Mouse (Mus musculus) lung, adult 2 months (tissue): ENCODE data around the gene Ipo5. TPM values are rescaled to one million over a fixed set of nuclear protein-coding genes. Genes with fewer than 3 reads are reported as not detected.

Source experiments
- DNase-seq: peaks from one replicate; pipeline ENCODE4 v3.0.0; 2022
- H3K4me1 ChIP-seq: fragments of 200-500 bp; 2 replicates; pipeline ENCODE4 v1.6.1; 2011; ENCODE audit warnings: low read length; ENCODE audit not compliant: control insufficient read depth, insufficient read depth
- H3K4me3 ChIP-seq: fragments of 200-500 bp; replicated peaks from 2 replicates; pipeline ENCODE3; 2011; ENCODE audit warnings: low read depth, mild to moderate bottlenecking, control low read depth, low read length; ENCODE audit errors: extremely low read depth
- CTCF ChIP-seq: fragments of 200-500 bp; IDR thresholded peaks from 2 replicates; pipeline ENCODE4 v1.5.1; 2011; ENCODE audit warnings: mild to moderate bottlenecking, low read length, control low read depth; ENCODE audit not compliant: insufficient read depth
- POLR2A ChIP-seq: fragments of 200-500 bp; IDR thresholded peaks from 2 replicates; pipeline ENCODE4 v1.6.1; 2011; ENCODE audit warnings: low read depth, mild to moderate bottlenecking, control low read depth, low read length, borderline replicate concordance; ENCODE audit errors: extremely low read depth
- WGBS: fragments of 180-500 bp; shearing (Covaris S2); methylation state at CpG from one replicate; pipeline ENCODE4 v1.1.7; 2018; 5-methylcytosine and 5-hydroxymethylcytosine counted together
- polyA plus RNA-seq: library from polyadenylated mRNA; depleted of rRNA; stranded (reverse); fragments of >200 nt; gene quantifications from 2 replicates; pipeline ENCODE4 v1.2.3, GENCODE M21; 2012; rRNA removed

Gene Ipo5
- polyA plus RNA-seq, 1 experiment = 17.8 TPM

DNA sequence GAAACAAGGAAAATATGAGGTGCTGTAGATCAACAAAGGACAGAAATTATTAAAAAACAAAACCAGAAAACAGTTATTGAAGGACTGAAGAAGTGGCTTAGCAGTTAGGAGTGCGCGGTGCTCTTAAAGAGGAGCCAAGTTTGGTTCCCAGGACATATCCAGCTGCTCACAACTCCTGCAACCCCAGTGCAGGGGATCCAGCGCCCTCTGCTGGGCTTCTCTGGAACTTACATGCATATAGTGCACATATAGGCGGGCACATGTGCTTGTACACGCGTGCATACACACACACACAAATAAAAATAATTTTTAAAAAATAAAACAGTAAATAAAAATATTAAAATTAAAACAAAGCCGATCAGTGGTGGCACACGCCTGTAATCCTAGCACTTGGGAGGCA lies 59.6 kb downstream of the Ipo5 start:
- WGBS = 77% methylated on average over 8 of the region's 8 CpGs
- Histone ChIP-seq H3K4me1 (no peaks in the 10 kb centered on the region), H3K4me3 (no peak overlapping the region)
- TF ChIP-seq POLR2A = no peak
- TF ChIP-seq CTCF = peak; percentile 52; the same call in 1 of the 2 replicates
- no peak for DNase-seq

- 69% methylated on average over 6 of the region's 6 CpGs for WGBS
These were observed 60.3 kb downstream of the Ipo5 start for GRCm38 (mm10) chr14:120971313-120971712.

GRCm38 (mm10) chr14:120979559-120979958 lies 68.5 kb downstream of the Ipo5 start:
- Histone ChIP-seq H3K4me3 (no peak overlapping the region), H3K4me1 (no peaks in the 10 kb centered on the region)
- DNase-seq = peak; percentile 7
- TF ChIP-seq POLR2A (no peak), CTCF (peak; percentile 48; the same call in 1 of the 2 replicates)
- 48% methylated on average over 3 of the region's 3 CpGs for whole genome bisulfite sequencing

More at GRCm38 (mm10) chr14:120971313-120971712, 60.3 kb downstream of the Ipo5 start:
- H3K4me1 ChIP-seq = no peaks in the 10 kb centered on the region
- no peak overlapping the region for H3K4me3 ChIP-seq
- TF ChIP-seq CTCF (no peak), POLR2A (no peak)
- DNase-seq = no peak

GRCm38 (mm10) chr14:120989126-120989525 lies 78.1 kb downstream of the Ipo5 start:
- no peak for TF ChIP-seq CTCF
- no peak for TF ChIP-seq POLR2A
- no peak for DNase-seq
- 71% methylated on average over 6 of the region's 6 CpGs for WGBS
- no peaks in the 10 kb centered on the region for H3K4me1 ChIP-seq
- H3K4me3 ChIP-seq = no peak overlapping the region

Other genes with a start within 250 kb of the Ipo5 start
- 37.2 and 42.3 TPM in 2 replicates for gene Farp1, start 124.0 kb downstream of the Ipo5 start, polyA plus RNA-seq